Mouse (Mus musculus): ENCODE data around the gene Edf1. TPM values are rescaled to one million over a fixed set of nuclear protein-coding genes. Genes with fewer than 3 reads are reported as not detected.
A peak's percentile ranks its signal among the peaks of the same experiment; 100 is the strongest.

Gene Edf1
- total and polyA plus RNA-seq, 3 experiments = 188 to 215 (median 202) TPM

DNA sequence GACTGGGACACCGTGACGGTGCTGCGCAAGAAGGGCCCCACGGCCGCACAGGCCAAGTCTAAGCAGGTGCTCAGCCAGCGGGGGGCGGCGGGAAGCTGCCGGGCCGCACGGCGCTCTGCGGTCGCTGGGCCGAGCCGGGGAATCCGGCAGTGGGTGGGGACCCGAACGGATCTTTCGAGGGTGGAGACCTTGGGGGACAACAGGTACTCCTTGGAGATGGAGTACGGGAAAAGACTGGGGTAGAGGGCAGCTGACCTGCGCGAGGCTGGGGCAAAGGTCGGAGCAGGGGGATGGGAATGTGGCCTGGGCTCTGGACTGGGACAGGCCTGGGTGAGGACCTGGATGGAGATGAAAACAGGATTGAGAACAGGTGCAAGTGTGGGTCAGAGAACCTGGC lies 315 bp downstream of the Edf1 start:
- H3K36me3 ChIP-seq (replicated peaks in 1 of 2; ENCODE audit: control insufficient read depth in 1 of 2, insufficient read depth in 1 of 2, low read length in 1 of 2) = peaks cover 33 to 38% of the 10 kb centered on the region in 2 experiments
- TF ChIP-seq MAX (IDR thresholded peaks at IDR 0.05; ENCODE audit: low read length) = no peak
- no peak for TF ChIP-seq UBTF (IDR thresholded peaks at IDR 0.05; ENCODE audit: low read depth, low read length)
- no peak for TF ChIP-seq NRF1 (IDR thresholded peaks at IDR 0.05; ENCODE audit: low read depth, low read length)
- TF ChIP-seq HCFC1 (IDR thresholded peaks at IDR 0.05; ENCODE audit: low read depth, low read length) = no peak
- TF ChIP-seq KAT2A (IDR thresholded peaks at IDR 0.05; ENCODE audit: insufficient replicate concordance, low read length) = no peak
- TF ChIP-seq TBP (conservative IDR thresholded peaks at IDR 0.05; ENCODE audit: low read depth, low read length) = no peak
- TF ChIP-seq MEF2A (IDR thresholded peaks at IDR 0.05; ENCODE audit: borderline replicate concordance, low read depth, low read length) = no peak
- TF ChIP-seq ETS1 (conservative IDR thresholded peaks at IDR 0.05; ENCODE audit: low read depth, low read length) = no peak
- no peak for TF ChIP-seq E2F4 (IDR thresholded peaks at IDR 0.05; ENCODE audit: insufficient replicate concordance, low read depth, low read length)
- no peak for TF ChIP-seq SIN3A (IDR thresholded peaks at IDR 0.05; ENCODE audit: low read length)
- no peak for TF ChIP-seq POLR2A (IDR thresholded peaks at IDR 0.05; ENCODE audit: low read depth, low read length)
- TF ChIP-seq ELF1 (IDR thresholded peaks at IDR 0.05; ENCODE audit: low read depth, low read length) = no peak
- TF ChIP-seq TCF12 (IDR thresholded peaks at IDR 0.05; ENCODE audit: low read depth, low read length) = no peak
- TF ChIP-seq CTCF (conservative IDR thresholded peaks at IDR 0.05 in 1 of 2, IDR thresholded peaks at IDR 0.05 in 1 of 2; ENCODE audit: low read depth in 2 of 2, low read length in 2 of 2) = no peak
- no peaks in the 10 kb centered on the region for H3K27me3 ChIP-seq (replicated peaks)
- no peak for DNase-seq (ENCODE audit: extremely low read depth)
- H3K9me3 ChIP-seq (replicated peaks; ENCODE audit: low read length) = no peaks in the 10 kb centered on the region
- peak overlapping the region; percentile 64 to 96 (median 91) for H3K4me3 ChIP-seq (replicated peaks in 1 of 3; ENCODE audit: low read depth in 2 of 3, low read length in 2 of 3, poor library complexity in 1 of 3)
- peak overlapping the region; percentile 69; the same call in 1 of the 2 replicates for H3K4me2 ChIP-seq (ENCODE audit: insufficient read depth, low read depth, poor library complexity, severe bottlenecking)
- peak overlapping the region; percentile 90 for H3K9ac ChIP-seq (ENCODE audit: insufficient read depth, low read depth)
- peak overlapping the region; percentile 40; the same call in 1 of the 2 replicates for H3K27ac ChIP-seq (ENCODE audit: insufficient read depth, low read depth)
- in situ Hi-C loops (cut with MboI; ENCODE audit: low pct_ligation_motif_present, low pct_unique_long_range_greater_than_20kb, low sequenced_read_pairs) = loop anchor here (10.0 kb wide), 1 partner anchor 133 kb away; the partner anchor contains the start of genes Abca2 and Fut7
- peaks cover 25% of the 10 kb centered on the region for H3K79me2 ChIP-seq (replicated peaks; ENCODE audit: control insufficient read depth, extremely low read depth, insufficient read depth, poor library complexity, severe bottlenecking)
- dilution Hi-C loops (cut with MboI; ENCODE audit: extremely low pct_ligation_motif_present, extremely low pct_unique_long_range_greater_than_20kb, low sequenced_read_pairs) = no loop called here
- peaks cover 13 to 24% of the 10 kb centered on the region in 2 experiments for H3K4me1 ChIP-seq (ENCODE audit: control insufficient read depth in 1 of 2, insufficient read depth in 2 of 2)

DNA sequence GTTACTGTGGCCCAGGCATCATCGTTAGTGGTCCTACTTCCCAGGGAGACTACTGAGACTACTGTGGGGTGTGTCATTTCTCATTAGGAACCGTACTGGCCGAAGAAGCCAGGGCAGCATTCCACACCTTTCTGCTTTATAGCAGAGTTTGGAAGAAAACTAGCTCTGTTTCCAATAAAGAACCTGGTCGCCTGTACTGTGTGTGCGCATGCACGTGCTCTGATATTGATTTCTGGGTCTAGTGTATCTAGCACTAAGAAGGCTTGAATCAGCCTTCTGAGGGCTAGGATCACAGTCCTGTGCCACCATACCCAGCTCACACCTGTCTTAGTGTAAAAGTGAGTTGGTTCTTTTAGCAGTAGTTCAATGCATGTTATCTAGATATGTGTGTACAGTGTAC lies 1.1 kb downstream of the Edf1 start:
- TF ChIP-seq BHLHE40 (IDR thresholded peaks at IDR 0.05; ENCODE audit: low read depth, low read length) (peak; percentile 22; the same call in 1 of the 2 replicates), SIN3A (IDR thresholded peaks at IDR 0.05; ENCODE audit: low read length) (0 out of 2 replicates have a peak, but pooled peaks have one; percentile 18), USF1 (IDR thresholded peaks at IDR 0.05; ENCODE audit: low read depth, low read length) (no peak), CTCF (conservative IDR thresholded peaks at IDR 0.05 in 1 of 2, IDR thresholded peaks at IDR 0.05 in 1 of 2; ENCODE audit: low read depth in 2 of 2, low read length in 2 of 2) (no peak), POLR2AphosphoS2 (IDR thresholded peaks at IDR 0.05; ENCODE audit: low read depth, low read length) (no peak)
- Histone ChIP-seq H3K9ac (ENCODE audit: insufficient read depth, low read depth) (peak overlapping the region; percentile 90), H3K36me3 (replicated peaks in 1 of 2; ENCODE audit: control insufficient read depth in 1 of 2, insufficient read depth in 1 of 2, low read length in 1 of 2) (peaks cover 42 to 46% of the 10 kb centered on the region in 2 experiments), H3K27ac (ENCODE audit: insufficient read depth, low read depth) (no peak overlapping the region), H3K4me3 (replicated peaks in 1 of 3; ENCODE audit: low read depth in 2 of 3, low read length in 2 of 3, poor library complexity in 1 of 3) (peak overlapping the region; percentile 64 to 96 (median 91)), H3K4me2 (ENCODE audit: insufficient read depth, low read depth, poor library complexity, severe bottlenecking) (peak overlapping the region; percentile 69), H3K9me3 (replicated peaks; ENCODE audit: low read length) (no peaks in the 10 kb centered on the region), H3K27me3 (replicated peaks) (no peaks in the 10 kb centered on the region), H3K4me1 (ENCODE audit: control insufficient read depth in 1 of 2, insufficient read depth in 2 of 2) (peaks cover 11 to 22% of the 10 kb centered on the region in 2 experiments; a peak in 3 of 4 replicates), H3K79me2 (replicated peaks; ENCODE audit: control insufficient read depth, extremely low read depth, insufficient read depth, poor library complexity, severe bottlenecking) (peaks cover 25% of the 10 kb centered on the region)
- no peak for DNase-seq (ENCODE audit: extremely low read depth)
- dilution Hi-C loops (cut with MboI; ENCODE audit: extremely low pct_ligation_motif_present, extremely low pct_unique_long_range_greater_than_20kb, low sequenced_read_pairs) = no loop called here
- in situ Hi-C loops (cut with MboI; ENCODE audit: low pct_ligation_motif_present, low pct_unique_long_range_greater_than_20kb, low sequenced_read_pairs) = loop anchor here (10.0 kb wide), 1 partner anchor 134 kb away; the partner anchor contains the start of genes Abca2 and Fut7
